Mouse (Mus musculus): Measurements from ENCODE around the gene Ube2i. TPM values are rescaled to one million over a fixed set of nuclear protein-coding genes. Genes with fewer than 3 reads are reported as not detected.
"Not testable (repeated sequence)": the region's sequence is repeated elsewhere in the genome, so short reads cannot be mapped to it uniquely, and the experiment has no call there.

Gene Ube2i
- polyA plus RNA-seq, 1 experiment from 2014 or later: 365 TPM

- no peak for ATAC-seq (ENCODE audit: insufficient number of reproducible peaks, insufficient read depth, low FRiP score, low read depth)
- no peak overlapping the region for H3K4me3 ChIP-seq (ENCODE audit: control insufficient read depth in 1 of 2, insufficient read depth in 1 of 2, low read depth in 1 of 2, low read length in 2 of 2)
- H3K4me1 ChIP-seq (ENCODE audit: control insufficient read depth in 2 of 2, insufficient read depth in 2 of 2, low read length in 2 of 2): peaks cover 3 to 5% of the 10 kb centered on the region in 2 experiments; a peak in 3 of 4 replicates
- 77% methylated on average over 9 of the region's 9 CpGs for WGBS
- H3K27me3 ChIP-seq (ENCODE audit: control insufficient read depth, insufficient read depth, low read length): no peaks in the 10 kb centered on the region
- H3K27ac ChIP-seq (replicated peaks in 1 of 2; ENCODE audit: control insufficient read depth in 1 of 2, insufficient read depth in 1 of 2, low read depth in 2 of 2, low read length in 2 of 2): no peak overlapping the region
- H3K9me3 ChIP-seq (ENCODE audit: control insufficient read depth, low read length): no peaks in the 10 kb centered on the region
- H3K9ac ChIP-seq (ENCODE audit: low read length): no peak overlapping the region
- peaks cover 23% of the 10 kb centered on the region for H3K36me3 ChIP-seq (ENCODE audit: control insufficient read depth, insufficient read depth, low read length)
- H3K4me2 ChIP-seq (ENCODE audit: low read length): no peak overlapping the region
Observed at GRCm38 (mm10) chr17:25235635-25236034, 38.8 kb downstream of the Ube2i start.

GRCm38 (mm10) chr17:25231621-25232020, 42.8 kb downstream of the Ube2i start:
- H3K36me3 ChIP-seq (ENCODE audit: control insufficient read depth, insufficient read depth, low read length): peaks cover 45% of the 10 kb centered on the region
- H3K4me1 ChIP-seq (ENCODE audit: control insufficient read depth in 2 of 2, insufficient read depth in 2 of 2, low read length in 2 of 2); H3K9me3 ChIP-seq (ENCODE audit: control insufficient read depth, low read length); H3K27me3 ChIP-seq (ENCODE audit: control insufficient read depth, insufficient read depth, low read length); H3K4me2 ChIP-seq (ENCODE audit: low read length); ATAC-seq (ENCODE audit: insufficient number of reproducible peaks, insufficient read depth, low FRiP score, low read depth); H3K27ac ChIP-seq (replicated peaks in 1 of 2; ENCODE audit: control insufficient read depth in 1 of 2, insufficient read depth in 1 of 2, low read depth in 2 of 2, low read length in 2 of 2); H3K9ac ChIP-seq (ENCODE audit: low read length); H3K4me3 ChIP-seq (ENCODE audit: control insufficient read depth in 1 of 2, insufficient read depth in 1 of 2, low read depth in 1 of 2, low read length in 2 of 2): not testable (repeated sequence)
- WGBS: 91% methylated on average over 5 of the region's 11 CpGs

GRCm38 (mm10) chr17:25230700-25231099, 43.7 kb downstream of the Ube2i start:
- 91% methylated on average over 3 of the region's 3 CpGs for WGBS
- Histone ChIP-seq H3K9me3 (ENCODE audit: control insufficient read depth, low read length) (no peaks in the 10 kb centered on the region), H3K36me3 (ENCODE audit: control insufficient read depth, insufficient read depth, low read length) (peaks cover 48% of the 10 kb centered on the region), H3K4me1 (ENCODE audit: control insufficient read depth in 2 of 2, insufficient read depth in 2 of 2, low read length in 2 of 2) (no peaks in the 10 kb centered on the region), H3K4me3 (ENCODE audit: control insufficient read depth in 1 of 2, insufficient read depth in 1 of 2, low read depth in 1 of 2, low read length in 2 of 2) (no peak overlapping the region), H3K4me2 (ENCODE audit: low read length) (no peak overlapping the region), H3K27me3 (ENCODE audit: control insufficient read depth, insufficient read depth, low read length) (no peaks in the 10 kb centered on the region), H3K9ac (ENCODE audit: low read length) (no peak overlapping the region; the same call in 1 of the 2 replicates), H3K27ac (replicated peaks in 1 of 2; ENCODE audit: control insufficient read depth in 1 of 2, insufficient read depth in 1 of 2, low read depth in 2 of 2, low read length in 2 of 2) (no peak overlapping the region)
- no peak for ATAC-seq (ENCODE audit: insufficient number of reproducible peaks, insufficient read depth, low FRiP score, low read depth)

- H3K9ac ChIP-seq (ENCODE audit: low read length); H3K4me1 ChIP-seq (ENCODE audit: control insufficient read depth in 2 of 2, insufficient read depth in 2 of 2, low read length in 2 of 2); ATAC-seq (ENCODE audit: insufficient number of reproducible peaks, insufficient read depth, low FRiP score, low read depth); H3K27ac ChIP-seq (replicated peaks in 1 of 2; ENCODE audit: control insufficient read depth in 1 of 2, insufficient read depth in 1 of 2, low read depth in 2 of 2, low read length in 2 of 2); H3K4me2 ChIP-seq (ENCODE audit: low read length); H3K4me3 ChIP-seq (ENCODE audit: control insufficient read depth in 1 of 2, insufficient read depth in 1 of 2, low read depth in 1 of 2, low read length in 2 of 2); H3K9me3 ChIP-seq (ENCODE audit: control insufficient read depth, low read length); H3K27me3 ChIP-seq (ENCODE audit: control insufficient read depth, insufficient read depth, low read length): not testable (repeated sequence)
- peaks cover 47% of the 10 kb centered on the region for H3K36me3 ChIP-seq (ENCODE audit: control insufficient read depth, insufficient read depth, low read length)
- WGBS: 75% methylated on average over 12 of the region's 17 CpGs
Observed at GRCm38 (mm10) chr17:25230014-25230655, 44.3 kb downstream of the Ube2i start.

- peaks cover 38% of the 10 kb centered on the region for H3K36me3 ChIP-seq (ENCODE audit: control insufficient read depth, insufficient read depth, low read length)
- H3K9ac ChIP-seq (ENCODE audit: low read length): no peak overlapping the region
- no peak overlapping the region for H3K27ac ChIP-seq (replicated peaks in 1 of 2; ENCODE audit: control insufficient read depth in 1 of 2, insufficient read depth in 1 of 2, low read depth in 2 of 2, low read length in 2 of 2)
- ATAC-seq (ENCODE audit: insufficient number of reproducible peaks, insufficient read depth, low FRiP score, low read depth): no peak
- H3K4me3 ChIP-seq (ENCODE audit: control insufficient read depth in 1 of 2, insufficient read depth in 1 of 2, low read depth in 1 of 2, low read length in 2 of 2): no peak overlapping the region
- H3K9me3 ChIP-seq (ENCODE audit: control insufficient read depth, low read length): no peaks in the 10 kb centered on the region
- H3K27me3 ChIP-seq (ENCODE audit: control insufficient read depth, insufficient read depth, low read length): no peaks in the 10 kb centered on the region
- H3K4me2 ChIP-seq (ENCODE audit: low read length): no peak overlapping the region
- no peaks in the 10 kb centered on the region for H3K4me1 ChIP-seq (ENCODE audit: control insufficient read depth in 2 of 2, insufficient read depth in 2 of 2, low read length in 2 of 2)
- 85% methylated on average over 5 of the region's 5 CpGs for WGBS
Observed at GRCm38 (mm10) chr17:25227991-25228390, 46.4 kb downstream of the Ube2i start.

- ATAC-seq (ENCODE audit: insufficient number of reproducible peaks, insufficient read depth, low FRiP score, low read depth): no peak
- Histone ChIP-seq H3K4me2 (ENCODE audit: low read length) (no peak overlapping the region), H3K4me1 (ENCODE audit: control insufficient read depth in 2 of 2, insufficient read depth in 2 of 2, low read length in 2 of 2) (peaks cover 2 to 13% of the 10 kb centered on the region in 2 experiments; a peak in 3 of 4 replicates), H3K27me3 (ENCODE audit: control insufficient read depth, insufficient read depth, low read length) (no peaks in the 10 kb centered on the region), H3K9me3 (ENCODE audit: control insufficient read depth, low read length) (no peaks in the 10 kb centered on the region), H3K36me3 (ENCODE audit: control insufficient read depth, insufficient read depth, low read length) (peaks cover 29% of the 10 kb centered on the region), H3K9ac (ENCODE audit: low read length) (no peak overlapping the region), H3K27ac (replicated peaks in 1 of 2; ENCODE audit: control insufficient read depth in 1 of 2, insufficient read depth in 1 of 2, low read depth in 2 of 2, low read length in 2 of 2) (no peak overlapping the region), H3K4me3 (ENCODE audit: control insufficient read depth in 1 of 2, insufficient read depth in 1 of 2, low read depth in 1 of 2, low read length in 2 of 2) (no peak overlapping the region)
- WGBS: 88% methylated on average over 4 of the region's 4 CpGs
Observed at GRCm38 (mm10) chr17:25225659-25226058, 48.8 kb downstream of the Ube2i start.

GRCm38 (mm10) chr17:25224586-25225222, 49.7 kb downstream of the Ube2i start:
- no peak overlapping the region for H3K27ac ChIP-seq (replicated peaks in 1 of 2; ENCODE audit: control insufficient read depth in 1 of 2, insufficient read depth in 1 of 2, low read depth in 2 of 2, low read length in 2 of 2)

More at GRCm38 (mm10) chr17:25224586-25225222, 49.7 kb downstream of the Ube2i start:
- Histone ChIP-seq H3K4me2 (ENCODE audit: low read length) (no peak overlapping the region; the same call in 1 of the 2 replicates), H3K4me3 (ENCODE audit: control insufficient read depth in 1 of 2, insufficient read depth in 1 of 2, low read depth in 1 of 2, low read length in 2 of 2) (no peak overlapping the region), H3K9ac (ENCODE audit: low read length) (no peak overlapping the region), H3K4me1 (ENCODE audit: control insufficient read depth in 2 of 2, insufficient read depth in 2 of 2, low read length in 2 of 2) (peaks cover 2 to 13% of the 10 kb centered on the region in 2 experiments; a peak in 3 of 4 replicates), H3K9me3 (ENCODE audit: control insufficient read depth, low read length) (no peaks in the 10 kb centered on the region), H3K27me3 (ENCODE audit: control insufficient read depth, insufficient read depth, low read length) (no peaks in the 10 kb centered on the region), H3K36me3 (ENCODE audit: control insufficient read depth, insufficient read depth, low read length) (peaks cover 24% of the 10 kb centered on the region)
- ATAC-seq (ENCODE audit: insufficient number of reproducible peaks, insufficient read depth, low FRiP score, low read depth): no peak
- WGBS: 90% methylated on average over 7 of the region's 7 CpGs

All from heart, embryonic 14.5 days (tissue).